Mouse (Mus musculus) ES-E14 (cell line): Measurements from ENCODE around the gene Ptprr.

Experiments
- ZC3H11A ChIP-seq: IDR thresholded peaks from 2 replicates; pipeline ENCODE4 v1.6.1; 2012; ENCODE audit warnings: low read depth, mild to moderate bottlenecking, inconsistent platforms, low read length, borderline replicate concordance
- ZNF384 ChIP-seq: IDR thresholded peaks from 2 replicates; pipeline ENCODE4 v1.6.1; 2012; ENCODE audit warnings: low read depth, low read length, inconsistent platforms

DNA sequence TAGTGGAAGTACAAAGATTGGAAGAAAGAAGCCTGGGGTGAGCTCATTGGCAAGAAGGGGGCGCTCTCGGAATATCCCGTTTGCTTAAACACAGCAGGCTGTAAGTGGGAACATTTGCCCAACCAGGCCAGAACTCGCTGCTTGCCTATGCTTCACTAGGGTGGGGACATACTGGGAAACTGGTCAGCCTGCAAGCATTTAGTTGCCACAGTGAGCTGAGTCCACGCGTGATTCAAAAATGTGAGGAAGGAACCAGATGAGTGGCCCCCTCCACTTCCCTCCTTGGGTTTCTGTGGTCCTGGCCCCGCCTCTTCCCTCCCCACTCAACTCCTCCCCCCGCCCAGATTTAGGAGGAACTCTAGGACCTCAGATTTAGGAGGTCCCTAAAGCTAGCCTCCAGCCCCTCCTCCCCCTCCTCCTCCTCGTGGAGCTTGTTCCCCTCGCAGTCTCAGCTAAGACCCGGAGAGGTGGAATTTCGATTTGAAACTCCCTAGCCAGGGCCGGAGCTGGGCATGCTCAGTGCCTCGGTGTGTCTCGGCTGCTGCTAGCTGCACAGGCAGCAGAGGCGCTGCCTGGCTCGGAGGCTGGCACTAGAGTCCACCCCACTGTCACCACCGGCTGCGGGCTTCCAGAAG, at the start of gene Ptprr:
- TF ChIP-seq ZNF384: no peak
- no peak for TF ChIP-seq ZC3H11A
